Mouse (Mus musculus) bone marrow macrophage, adult 2 months (primary cell): ENCODE measurements around the gene Nfib.

ENCODE experiments used
- CTCF ChIP-seq: IDR thresholded peaks from 2 replicates; pipeline ENCODE4 v1.5.1; 2012; ENCODE audit warnings: low read depth, mild to moderate bottlenecking, low read length, moderate library complexity
- POLR2A ChIP-seq: IDR thresholded peaks from 2 replicates; pipeline ENCODE4 v1.6.1; 2012; ENCODE audit warnings: mild to moderate bottlenecking, low read depth, low read length, borderline replicate concordance

GRCm38 (mm10) chr4:82393021-82393420 lies 312.5 kb downstream of the Nfib start:
- no peak for TF ChIP-seq CTCF
- no peak for TF ChIP-seq POLR2A
